Mouse (Mus musculus) kidney, adult 2 months (tissue): ENCODE measurements around the gene Ube2t.

ENCODE experiments used
- CTCF ChIP-seq: fragments of 200-500 bp; conservative IDR thresholded peaks from 2 replicates; pipeline ENCODE4 v1.5.1; 2011; ENCODE audit warnings: low read depth, mild to moderate bottlenecking, control low read depth, low read length, moderate library complexity, mixed read lengths; ENCODE audit not compliant: insufficient read depth, insufficient read length
- POLR2A ChIP-seq: fragments of 200-500 bp; IDR thresholded peaks from one replicate; pipeline ENCODE4 v1.6.1; 2011; ENCODE audit warnings: low read depth, low read length, control low read depth

GRCm38 (mm10) chr1:134995954-134996353, 33.6 kb downstream of the Ube2t start:
- TF ChIP-seq CTCF (no peak), POLR2A (no peak)
